Mouse (Mus musculus): ENCODE measurements around the gene Phactr1.

Phactr1 gene

DNA sequence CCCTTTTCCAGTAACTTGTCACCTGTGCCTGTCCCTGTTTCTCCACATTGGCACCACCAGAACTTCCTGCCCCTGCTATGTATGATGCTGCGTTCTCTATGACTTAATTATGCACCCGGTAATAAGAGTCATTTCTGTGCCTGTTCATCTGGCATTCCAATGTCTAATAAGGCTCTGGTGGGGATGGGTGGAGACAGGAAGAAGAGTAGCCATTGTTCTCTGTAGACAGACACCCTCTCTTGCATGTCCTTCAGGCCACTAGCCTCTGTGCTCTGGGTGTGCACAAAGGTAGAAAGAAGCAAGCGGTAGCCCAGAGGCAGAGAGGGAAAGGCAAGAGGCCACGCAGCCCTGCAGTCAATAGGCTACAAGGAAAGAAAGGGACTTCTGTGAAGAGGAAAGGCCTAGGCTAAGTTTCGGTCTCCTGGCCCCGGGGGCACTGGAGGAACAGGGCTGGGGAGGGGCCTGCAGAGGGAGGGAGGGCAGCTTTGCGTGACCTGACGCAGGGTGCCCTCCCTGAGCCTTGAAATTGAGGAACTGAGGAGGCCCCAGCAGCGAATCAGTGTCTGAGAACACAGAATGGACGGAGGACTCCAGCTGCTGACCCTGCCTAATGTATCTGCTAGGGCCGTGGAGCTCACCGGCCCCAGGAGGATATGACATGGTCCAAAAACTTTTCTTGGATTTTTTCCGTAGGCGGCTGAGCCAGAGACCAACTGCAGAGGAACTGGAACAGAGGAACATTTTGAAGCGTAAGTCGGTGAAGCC, 442.1 kb downstream of the Phactr1 start:
- DNase-seq (ENCODE audit: low read depth, low spot score) = no peak

DNA sequence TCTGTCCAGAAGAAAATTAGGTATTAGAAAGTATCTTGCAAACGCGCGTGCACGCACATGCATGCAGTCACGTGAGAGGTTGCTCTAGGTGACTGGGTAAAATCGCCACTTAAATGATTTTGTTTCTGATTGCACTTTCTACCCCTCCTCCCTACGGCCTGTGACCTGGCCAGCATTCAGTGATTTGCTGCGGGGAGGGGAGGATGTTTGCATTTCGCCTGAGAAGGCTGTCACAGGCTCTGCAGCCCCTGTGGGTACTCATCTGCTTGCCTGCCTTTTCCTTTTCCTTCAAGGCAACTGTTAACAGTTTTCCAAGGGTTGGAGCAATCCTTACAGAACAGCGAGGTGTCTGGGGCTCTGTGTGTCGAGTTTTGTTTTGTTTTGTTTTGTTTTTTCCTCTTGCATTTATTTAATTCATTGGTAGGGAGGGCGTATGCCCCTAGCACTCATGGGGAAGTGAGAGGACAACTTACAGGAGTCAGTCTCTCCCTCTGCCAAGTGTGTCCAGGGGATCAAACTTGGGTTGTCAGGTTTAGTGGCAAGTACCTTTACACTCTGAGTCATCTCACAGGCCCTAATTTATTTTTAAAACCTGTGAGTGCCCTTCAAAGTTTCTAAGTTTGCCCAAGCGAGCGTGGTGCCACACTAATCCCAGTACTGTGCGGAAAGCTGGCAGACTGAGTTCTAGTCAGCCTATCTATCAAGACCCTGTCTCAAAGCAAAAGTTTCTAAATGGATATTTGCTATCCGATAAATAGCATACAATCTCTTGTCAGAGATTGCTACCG, 443.7 kb downstream of the Phactr1 start:
- DNase-seq (ENCODE audit: low read depth, low spot score) = no peak

- no peak for DNase-seq (ENCODE audit: low read depth, low spot score)
Measured at GRCm38 (mm10) chr13:43124683-43125074, 444.3 kb downstream of the Phactr1 start.

- DNase-seq (ENCODE audit: low read depth, low spot score) = no peak
Measured at GRCm38 (mm10) chr13:43130161-43130560, 449.7 kb downstream of the Phactr1 start.

DNA sequence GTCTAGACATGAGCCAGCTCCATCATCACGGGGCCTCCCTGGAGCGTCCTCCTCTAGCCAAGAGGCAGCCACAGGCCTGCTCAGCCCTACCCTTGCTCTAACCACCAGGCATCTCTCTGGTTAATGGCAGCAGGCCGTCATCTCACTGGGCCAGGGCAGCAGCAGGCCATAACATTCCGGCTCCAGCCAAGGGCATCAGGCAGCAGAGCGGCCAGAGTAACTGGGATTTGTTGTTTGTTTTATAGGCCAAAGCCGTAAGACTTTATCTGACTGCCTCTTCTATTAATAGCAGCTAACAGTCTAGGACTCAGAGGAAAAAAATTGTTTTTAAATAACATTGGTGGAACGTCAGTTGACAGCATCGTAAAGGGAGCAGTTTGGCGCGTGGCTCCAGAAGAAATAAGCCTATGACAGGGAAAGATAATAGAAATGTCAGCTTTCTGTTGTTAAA, 451.3 kb downstream of the Phactr1 start:
- no peak for DNase-seq (ENCODE audit: low read depth, low spot score)

- DNase-seq (ENCODE audit: low read depth, low spot score) = no peak
Measured at GRCm38 (mm10) chr13:43132859-43133258, 452.4 kb downstream of the Phactr1 start.

DNA sequence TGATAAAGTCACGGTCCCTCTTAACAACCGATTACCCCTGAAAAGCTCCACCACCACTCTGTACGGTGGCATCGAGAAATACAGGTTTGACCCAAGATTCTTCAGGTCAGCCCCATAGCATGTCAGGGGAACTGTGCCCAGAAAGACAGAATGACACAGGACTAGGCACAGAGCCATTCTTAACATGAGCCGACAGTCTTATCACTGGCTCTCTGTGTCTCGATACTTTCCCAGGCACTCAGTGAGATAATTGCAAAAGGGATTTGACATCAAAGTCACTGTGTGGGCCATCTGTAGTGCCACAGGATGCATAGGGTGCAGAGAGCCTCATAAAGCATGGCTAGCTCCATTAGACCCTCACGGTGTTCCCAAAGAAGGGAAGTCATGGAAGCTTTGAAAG, 453.0 kb downstream of the Phactr1 start:
- DNase-seq (ENCODE audit: low read depth, low spot score) = no peak

GRCm38 (mm10) chr13:43134468-43134867, 454.0 kb downstream of the Phactr1 start:
- DNase-seq (ENCODE audit: low read depth, low spot score) = no peak

- no peak for DNase-seq (ENCODE audit: low read depth, low spot score)
Measured at GRCm38 (mm10) chr13:43144720-43145418, 464.4 kb downstream of the Phactr1 start.

DNA sequence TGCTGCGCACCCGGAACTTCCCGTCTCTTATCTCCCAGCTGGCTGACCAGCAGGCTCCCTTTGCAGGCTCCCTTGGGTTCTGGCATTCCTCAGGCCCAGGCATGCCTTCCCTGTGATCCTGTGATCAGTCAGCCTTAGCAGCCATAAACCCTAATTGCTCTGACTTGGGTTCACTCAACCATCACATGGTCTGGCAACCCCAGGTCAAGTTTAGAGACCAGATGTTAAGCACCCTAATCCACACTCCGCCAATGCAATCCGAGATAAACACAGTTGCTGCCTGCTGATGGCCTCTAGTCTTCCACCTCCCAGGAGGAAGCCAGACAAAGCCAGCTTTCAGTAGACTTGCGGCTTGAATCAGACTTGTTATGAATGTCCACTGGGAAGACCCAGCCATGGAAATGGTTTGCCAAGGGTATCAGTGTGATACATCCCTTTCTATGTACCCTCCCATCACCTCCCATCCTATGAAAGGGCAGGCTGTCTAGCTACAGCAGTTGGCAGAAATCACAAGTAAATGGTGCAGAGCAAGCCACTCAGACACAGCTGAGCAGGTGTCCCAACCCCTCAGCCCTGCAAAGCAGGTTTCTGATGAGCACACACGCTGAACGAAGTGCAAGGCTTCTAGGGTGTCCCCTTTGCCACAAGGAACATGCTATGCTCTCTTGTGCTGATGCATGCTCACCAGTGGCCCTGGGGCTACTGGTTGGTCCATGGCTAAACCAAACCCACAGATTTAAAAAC, 466.3 kb downstream of the Phactr1 start:
- DNase-seq (ENCODE audit: low read depth, low spot score) = no peak

DNA sequence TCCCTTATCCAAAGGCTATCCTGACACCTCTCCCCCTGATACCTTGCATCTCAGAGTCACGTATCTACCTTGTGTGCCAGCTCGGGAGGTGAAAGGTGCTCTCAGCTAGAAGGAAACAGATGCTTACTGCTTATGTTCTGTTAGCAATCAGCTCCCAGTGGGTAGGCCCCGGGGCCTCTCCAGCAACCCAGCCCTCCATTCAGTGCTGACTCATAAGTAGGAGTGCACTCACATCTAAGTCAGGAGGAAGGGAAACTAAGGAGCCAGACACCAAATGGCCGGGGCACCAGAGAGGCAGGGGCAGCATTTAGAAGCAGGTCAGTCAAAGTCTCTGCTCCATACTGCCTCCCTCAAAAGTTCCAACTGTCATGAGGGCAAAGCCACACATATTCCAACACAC, 468.3 kb downstream of the Phactr1 start:
- DNase-seq (ENCODE audit: low read depth, low spot score) = no peak

DNA sequence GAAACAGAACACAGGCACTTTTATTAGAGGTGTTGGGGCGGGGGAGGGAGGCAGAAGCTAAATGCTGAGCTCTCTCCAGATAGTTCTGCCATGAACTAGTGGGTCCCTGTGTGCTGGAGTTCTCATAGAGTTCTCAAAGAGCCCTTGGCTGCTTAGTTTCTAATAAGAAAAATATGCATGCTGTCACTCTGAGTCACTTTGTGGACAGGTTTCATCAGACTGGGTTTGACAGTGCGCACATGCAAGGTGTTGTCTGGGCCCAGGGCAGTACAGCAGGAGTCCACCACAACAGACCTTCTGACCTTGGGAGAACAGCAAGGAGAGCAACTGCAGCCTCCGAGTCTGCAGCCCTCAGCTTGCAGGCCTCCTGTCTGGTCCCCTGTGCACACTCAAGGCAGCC, 469.2 kb downstream of the Phactr1 start:
- DNase-seq (ENCODE audit: low read depth, low spot score) = peak; percentile 13

DNA sequence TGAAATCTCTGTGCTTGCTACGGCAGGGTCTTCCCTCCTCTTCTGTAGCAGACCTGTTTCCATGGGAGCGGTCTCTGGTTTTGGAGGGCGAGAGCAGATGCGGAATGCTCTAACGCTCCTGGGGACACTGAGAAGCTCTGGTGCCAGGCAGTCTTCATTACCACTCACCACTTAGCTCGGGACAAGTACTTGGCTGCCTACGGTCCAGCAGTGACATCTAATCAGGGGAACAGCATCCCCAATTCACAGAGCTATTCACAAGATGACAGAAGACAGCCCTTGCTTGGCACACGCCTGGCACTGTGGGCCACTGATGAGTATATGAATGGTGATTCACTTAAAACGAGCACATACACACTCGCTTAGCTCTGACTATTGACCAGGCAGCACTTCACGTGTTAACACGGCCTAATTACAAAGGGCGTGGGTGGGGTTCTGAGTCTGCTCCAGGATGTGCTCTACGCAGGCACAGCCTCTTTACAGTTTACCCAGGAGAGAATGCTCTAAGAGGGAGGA, 471.6 kb downstream of the Phactr1 start:
- DNase-seq (ENCODE audit: low read depth, low spot score) = no peak

DNA sequence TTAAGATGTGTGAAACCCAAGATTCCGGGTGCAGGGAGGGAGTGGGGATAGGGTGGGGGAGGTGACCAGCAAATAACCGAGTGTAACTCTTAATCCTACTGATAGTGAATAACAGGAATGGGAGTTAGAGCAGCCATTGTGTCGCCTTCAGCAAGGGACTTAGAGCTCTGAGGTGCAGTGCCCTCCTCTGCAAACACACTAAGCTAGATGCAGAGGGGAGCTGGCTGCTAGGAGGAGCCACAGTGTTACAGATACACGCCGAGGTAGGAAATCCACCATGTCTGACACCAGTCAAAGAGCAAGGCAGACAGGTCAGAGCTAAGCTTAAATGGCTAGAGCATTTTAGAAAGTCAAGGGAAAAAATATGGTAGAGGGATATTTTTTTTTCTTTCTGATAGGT, 476.9 kb downstream of the Phactr1 start:
- DNase-seq (ENCODE audit: low read depth, low spot score) = no peak

GRCm38 (mm10) chr13:43158281-43158680, 477.9 kb downstream of the Phactr1 start:
- DNase-seq (ENCODE audit: low read depth, low spot score) = no peak

- DNase-seq (ENCODE audit: low read depth, low spot score) = no peak
Measured at GRCm38 (mm10) chr13:43159429-43159828, 479.0 kb downstream of the Phactr1 start.

GRCm38 (mm10) chr13:43167721-43168120, 487.3 kb downstream of the Phactr1 start:
- no peak for DNase-seq (ENCODE audit: low read depth, low spot score)

DNA sequence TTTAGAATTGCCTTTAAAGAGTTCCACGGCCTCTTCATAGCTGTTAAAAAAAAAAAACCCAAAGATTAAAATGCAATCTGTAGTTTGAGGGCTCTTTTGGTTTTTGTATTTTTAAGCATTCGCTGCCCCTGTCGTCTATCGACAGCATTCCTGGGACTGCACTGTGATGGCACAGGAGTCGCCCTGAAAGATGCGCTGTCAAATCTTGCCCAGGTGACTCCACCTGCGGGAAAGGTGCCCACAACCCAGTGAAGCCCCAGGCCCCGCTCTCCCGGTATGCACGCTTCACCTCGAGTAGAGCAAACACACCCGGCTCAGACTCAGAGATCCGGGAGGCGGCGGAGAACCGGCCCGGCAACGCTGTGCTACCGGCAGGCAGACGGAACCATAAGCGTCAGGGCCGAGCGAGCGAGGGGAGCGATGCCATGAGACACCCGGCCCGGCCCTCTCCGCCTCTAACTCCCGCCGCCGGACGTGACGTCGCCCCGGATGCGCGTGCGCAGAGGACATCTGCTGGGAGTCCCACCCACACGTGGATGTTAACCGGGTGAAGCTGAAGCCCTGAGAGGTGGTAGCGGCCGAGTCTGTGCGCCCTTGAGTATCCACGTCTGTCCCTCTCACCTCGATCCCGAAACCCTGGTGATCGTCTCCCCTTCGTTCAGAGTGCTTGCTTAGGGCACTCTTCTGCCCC, 490.7 kb downstream of the Phactr1 start, which contains the start of gene Tbc1d7:
Gene Tbc1d7 (minus strand): TSS at position 482 of the 691 bp plus-strand sequence.
- DNase-seq (ENCODE audit: low read depth, low spot score) = peak; percentile 97

GRCm38 (mm10) chr13:43172036-43172713, 491.8 kb downstream of the Phactr1 start:
- DNase-seq (ENCODE audit: low read depth, low spot score) = peak; percentile 84

- DNase-seq (ENCODE audit: low read depth, low spot score) = peak; percentile 78
Measured at GRCm38 (mm10) chr13:43173262-43173661, 492.8 kb downstream of the Phactr1 start.

Measured in ES-CJ7 (cell line).